Mouse (Mus musculus) urinary bladder, adult 18-20 months (tissue): ENCODE measurements around the gene Zbtb22.
"Not testable (repeated sequence)": the region's sequence is repeated elsewhere in the genome, so short reads cannot be mapped to it uniquely, and the experiment has no call there.

Source experiments
- DNase-seq, 2 experiments: peaks; one replicate each; pipeline ENCODE4 v3.0.0; 2022; ENCODE audit warnings: low spot score in 2 of 2, mixed read lengths in 2 of 2

Zbtb22 gene

GRCm38 (mm10) chr17:33941381-33941780 is 25.7 kb downstream of the Zbtb22 start:
- DNase-seq = no peak

GRCm38 (mm10) chr17:33943454-33943853 is 27.8 kb downstream of the Zbtb22 start:
- DNase-seq = no peak

GRCm38 (mm10) chr17:33947430-33948089 is 31.9 kb downstream of the Zbtb22 start:
- DNase-seq = no peak

GRCm38 (mm10) chr17:33948090-33948904 is 32.6 kb downstream of the Zbtb22 start:
- no peak for DNase-seq

- DNase-seq = no peak
These were observed 33.3 kb downstream of the Zbtb22 start for GRCm38 (mm10) chr17:33948905-33949537.

- no peak for DNase-seq
These were observed 34.5 kb downstream of the Zbtb22 start for GRCm38 (mm10) chr17:33950131-33950625.

GRCm38 (mm10) chr17:33951021-33951946 is 35.6 kb downstream of the Zbtb22 start, which contains the start of gene B3galt4:
B3galt4 (minus strand) TSS chr17:33951488.
- peak; percentile 60 to 69 for DNase-seq

- not testable (repeated sequence) for DNase-seq
These were observed 36.3 kb downstream of the Zbtb22 start for GRCm38 (mm10) chr17:33952015-33952414.

- no peak for DNase-seq
These were observed 37.2 kb downstream of the Zbtb22 start for GRCm38 (mm10) chr17:33952879-33953278.

- DNase-seq = no peak
These were observed 37.6 kb downstream of the Zbtb22 start for GRCm38 (mm10) chr17:33953310-33953709.

- DNase-seq = no peak
These were observed 38.4 kb downstream of the Zbtb22 start for GRCm38 (mm10) chr17:33953961-33954565.

- DNase-seq = no peak
These were observed 39.2 kb downstream of the Zbtb22 start for GRCm38 (mm10) chr17:33954646-33955554.

- peak; percentile 90 to 93 for DNase-seq
These were observed 40.0 kb downstream of the Zbtb22 start, which contains the start of the genes Vps52 and Rps18 for GRCm38 (mm10) chr17:33955555-33956214. Vps52 (plus strand) TSS chr17:33955812. Rps18 (minus strand) TSS chr17:33956001.

GRCm38 (mm10) chr17:33956336-33956735 is 40.6 kb downstream of the Zbtb22 start:
- no peak for DNase-seq

- no peak for DNase-seq
These were observed 41.8 kb downstream of the Zbtb22 start for GRCm38 (mm10) chr17:33957493-33957892.

GRCm38 (mm10) chr17:33958451-33958850 is 42.7 kb downstream of the Zbtb22 start:
- DNase-seq = no peak

GRCm38 (mm10) chr17:33959135-33959534 is 43.4 kb downstream of the Zbtb22 start:
- DNase-seq = no peak

- no peak for DNase-seq
These were observed 44.2 kb downstream of the Zbtb22 start for GRCm38 (mm10) chr17:33959948-33960347.

GRCm38 (mm10) chr17:33962876-33963275 is 47.2 kb downstream of the Zbtb22 start:
- no peak for DNase-seq
